In genomic region chr11:113350583-113350982, GRCm38 (mm10) we compare ENCODE assay signal across 21 mouse cellular contexts.
A peak's percentile ranks its signal among the peaks of the same experiment; 100 is the strongest.
DNase-seq lines count a peak whose midpoint lies in the region; ATAC-seq and TF ChIP-seq lines count a peak whose summit lies in the region.
"Had no signal": no experiment of that assay in that cellular context is flagged by ENCODE, and none has a peak within 500 bp of the region (broad histone marks: within the 10 kb centered on the region; RNA-seq: fewer than 3 reads in every experiment).

No protein-coding gene starts in this region.

- no peaks in the 10 kb centered on the region for H3K36me3 ChIP-seq in kidney, postnatal 0 days (ENCODE audit: insufficient read depth, low read length)
- H3K36me3 ChIP-seq in kidney, adult 2 months (ENCODE audit: control insufficient read depth, insufficient read depth, low read length), result no peaks in the 10 kb centered on the region
- no peaks in the 10 kb centered on the region for H3K36me3 ChIP-seq in midbrain, postnatal 0 days (ENCODE audit: insufficient read depth, low read length)
- no peaks in the 10 kb centered on the region for H3K36me3 ChIP-seq in midbrain, embryonic 14.5 days (ENCODE audit: control insufficient read depth, insufficient read depth, low read length)
- H3K36me3 ChIP-seq: embryonic facial prominence, embryonic 12.5 days had no signal

- no peak overlapping the region for H3K4me3 ChIP-seq in kidney, postnatal 0 days (replicated peaks; ENCODE audit: low read depth, low read length)
- no peak overlapping the region for H3K4me3 ChIP-seq in kidney, adult 2 months (ENCODE audit: insufficient read depth, low read depth, low read length)
- no peak overlapping the region for H3K4me3 ChIP-seq in midbrain, postnatal 0 days (ENCODE audit: low read depth, low read length)
- H3K4me3 ChIP-seq in midbrain, embryonic 14.5 days (replicated peaks; ENCODE audit: low read depth, low read length), result no peak overlapping the region
- H3K4me3 ChIP-seq: embryonic facial prominence, embryonic 12.5 days; erythroblast, embryonic 14.5 days; hindbrain, embryonic 10.5 days; midbrain, embryonic 10.5 days had no signal

- no peak overlapping the region for H3K27ac ChIP-seq in kidney, postnatal 0 days
- no peak overlapping the region for H3K27ac ChIP-seq in kidney, adult 2 months (ENCODE audit: insufficient read depth, low read depth, low read length)
- H3K27ac ChIP-seq in midbrain, postnatal 0 days (ENCODE audit: low read depth, low read length), result no peak overlapping the region
- H3K27ac ChIP-seq in midbrain, embryonic 14.5 days (replicated peaks; ENCODE audit: low read depth, low read length), result no peak overlapping the region
- H3K27ac ChIP-seq: embryonic facial prominence, embryonic 12.5 days; hindbrain, embryonic 10.5 days; macrophage had no signal

- TF ChIP-seq CTCF in kidney, postnatal 0 days (IDR thresholded peaks at IDR 0.05; ENCODE audit: low read depth), result peak; percentile 38; the same call in 1 of the 2 replicates
- TF ChIP-seq CTCF in kidney, adult 2 months (conservative IDR thresholded peaks at IDR 0.05; ENCODE audit: insufficient read depth, insufficient read length, low read depth, low read length), result no peak
- TF ChIP-seq CTCF in midbrain, postnatal 0 days (IDR thresholded peaks at IDR 0.05), result peak; percentile 54

- 94% methylated on average over 4 of the region's 4 CpGs for WGBS in kidney, postnatal 0 days
- 95% methylated on average over 4 of the region's 4 CpGs for WGBS in kidney, adult 2 months
- WGBS in midbrain, postnatal 0 days, result 91% methylated on average over 4 of the region's 4 CpGs
- WGBS in midbrain, embryonic 14.5 days, result 98% methylated on average over 4 of the region's 4 CpGs

- no peak overlapping the region for H3K9ac ChIP-seq in kidney, postnatal 0 days (ENCODE audit: low read depth, low read length)
- H3K9ac ChIP-seq in midbrain, postnatal 0 days (replicated peaks; ENCODE audit: low read length, poor library complexity, severe bottlenecking), result no peak overlapping the region
- no peak overlapping the region for H3K9ac ChIP-seq in midbrain, embryonic 14.5 days (replicated peaks; ENCODE audit: low read length)
- H3K9ac ChIP-seq: embryonic facial prominence, embryonic 12.5 days had no signal

- no peak overlapping the region for H3K4me2 ChIP-seq in kidney, postnatal 0 days (ENCODE audit: low read length)
- H3K4me2 ChIP-seq in midbrain, postnatal 0 days (ENCODE audit: low read depth, low read length, poor library complexity, severe bottlenecking), result no peak overlapping the region
- H3K4me2 ChIP-seq in midbrain, embryonic 14.5 days (ENCODE audit: low read length), result no peak overlapping the region
- H3K4me2 ChIP-seq: embryonic facial prominence, embryonic 12.5 days had no signal

- no peak for ATAC-seq in kidney, postnatal 0 days (replicated peaks; ENCODE audit: low FRiP score, low read depth)
- ATAC-seq in midbrain, postnatal 0 days (ENCODE audit: low FRiP score), result no peak
- ATAC-seq in midbrain, embryonic 14.5 days (ENCODE audit: low FRiP score, low TSS enrichment), result no peak
- ATAC-seq: forebrain, embryonic 14.5 days; inflammation-experienced regulatory T-cells, adult 6 months had no signal

- TF ChIP-seq POLR2A in kidney, adult 2 months (IDR thresholded peaks at IDR 0.05; ENCODE audit: low read depth, low read length), result no peak

- H3K4me1 ChIP-seq in kidney, postnatal 0 days (replicated peaks; ENCODE audit: insufficient read depth, low read length), result no peaks in the 10 kb centered on the region
- H3K4me1 ChIP-seq in kidney, adult 2 months (ENCODE audit: control insufficient read depth, insufficient read depth, low read length), result no peaks in the 10 kb centered on the region
- 0 out of 2 replicates have a peak, but pooled peaks cover 6% of the 10 kb centered on the region for H3K4me1 ChIP-seq in midbrain, postnatal 0 days (ENCODE audit: insufficient read depth, low read length)
- H3K4me1 ChIP-seq in midbrain, embryonic 14.5 days (ENCODE audit: control insufficient read depth, insufficient read depth, low read length), result peaks cover 24% of the 10 kb centered on the region

- no peaks in the 10 kb centered on the region for H3K27me3 ChIP-seq in kidney, postnatal 0 days (ENCODE audit: insufficient read depth, low read length)
- H3K27me3 ChIP-seq in kidney, adult 2 months (replicated peaks; ENCODE audit: control insufficient read depth, insufficient read depth, low read length), result no peaks in the 10 kb centered on the region
- no peaks in the 10 kb centered on the region for H3K27me3 ChIP-seq in midbrain, postnatal 0 days (ENCODE audit: insufficient read depth, low read length)
- no peaks in the 10 kb centered on the region for H3K27me3 ChIP-seq in midbrain, embryonic 14.5 days (ENCODE audit: control insufficient read depth, insufficient read depth, low read length)

- no peak for DNase-seq in kidney, postnatal 0 days (ENCODE audit: low spot score)
- DNase-seq in kidney, adult 2 months, result no peak
- no peak for DNase-seq in midbrain, postnatal 0 days (ENCODE audit: low spot score)
- no peak for DNase-seq in midbrain, embryonic 14.5 days
- peak; percentile 60 for DNase-seq in ZHBTc4 (ENCODE audit: low read depth, low spot score)
- no peak for DNase-seq in gastrocnemius, adult 18-20 months (ENCODE audit: low spot score)
- DNase-seq in adrenal gland, postnatal 25 days, result no peak
- DNase-seq: adrenal gland, adult 2 months; cerebellum, adult 9-11 months; gastrocnemius, postnatal 36 days; kidney, postnatal 4 days; lung, adult 18-20 months; right cerebral cortex, postnatal 4 days; thymus, postnatal 25 days had no signal

- peaks cover 5% of the 10 kb centered on the region; the same call in 1 of the 2 replicates for H3K9me3 ChIP-seq in kidney, postnatal 0 days (replicated peaks; ENCODE audit: low read length)
- no peaks in the 10 kb centered on the region; the same call in 1 of the 2 replicates for H3K9me3 ChIP-seq in midbrain, postnatal 0 days (ENCODE audit: low read length)
- H3K9me3 ChIP-seq in midbrain, embryonic 14.5 days (ENCODE audit: control insufficient read depth, low read length), result no peaks in the 10 kb centered on the region; the same call in 1 of the 2 replicates
